Mouse (Mus musculus): ENCODE results near the gene Dusp19.

- TF ChIP-seq POLR2A (IDR thresholded peaks at IDR 0.05; ENCODE audit: borderline replicate concordance, extremely low read depth, insufficient read depth, insufficient read length, poor library complexity, severe bottlenecking) = no peak
- TF ChIP-seq CTCF (IDR thresholded peaks at IDR 0.05; ENCODE audit: borderline replicate concordance, extremely low read depth, insufficient read depth, insufficient read length) = no peak
These were observed 39.6 kb upstream of the Dusp19 start for GRCm38 (mm10) chr2:80577286-80577685.

Data from brain, embryonic 14.5 days (tissue).